Mouse (Mus musculus): ENCODE results near the gene Slc23a2.

The Slc23a2 gene

GRCm38 (mm10) chr2:132020420-132020819 lies 124.5 kb downstream of the Slc23a2 start:
- DNase-seq (ENCODE audit: low spot score) = no peak

- DNase-seq (ENCODE audit: low spot score) = no peak
Measured at GRCm38 (mm10) chr2:132019372-132019811, 125.5 kb downstream of the Slc23a2 start.

GRCm38 (mm10) chr2:132018156-132018555 lies 126.8 kb downstream of the Slc23a2 start:
- no peak for DNase-seq (ENCODE audit: low spot score)

GRCm38 (mm10) chr2:132017611-132018010 lies 127.3 kb downstream of the Slc23a2 start:
- peak; percentile 40 for DNase-seq (ENCODE audit: low spot score)

DNA sequence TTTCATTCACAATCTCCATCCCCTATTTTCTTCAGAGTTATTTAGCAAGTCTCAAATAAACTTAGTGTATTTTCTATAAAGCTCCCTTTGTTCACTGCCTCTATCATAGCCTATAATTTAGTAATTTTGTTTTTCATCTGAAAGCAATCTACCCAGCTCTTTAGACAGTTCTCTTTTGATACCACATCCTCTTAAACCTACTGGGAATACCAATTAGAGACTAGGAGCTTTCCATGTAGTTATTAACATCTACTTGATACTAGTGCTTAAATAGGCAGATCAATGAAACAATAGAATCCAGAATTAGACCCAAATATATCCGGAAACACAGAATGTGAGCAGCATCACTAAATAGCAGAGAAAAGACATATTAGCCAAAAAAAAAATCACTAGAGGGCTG lies 128.9 kb downstream of the Slc23a2 start:
- DNase-seq (ENCODE audit: low spot score) = no peak

- DNase-seq (ENCODE audit: low spot score) = no peak
Measured at GRCm38 (mm10) chr2:132013152-132013551, 131.8 kb downstream of the Slc23a2 start.

- DNase-seq (ENCODE audit: low spot score) = no peak
Measured at GRCm38 (mm10) chr2:132010781-132011180, 134.1 kb downstream of the Slc23a2 start.

DNA sequence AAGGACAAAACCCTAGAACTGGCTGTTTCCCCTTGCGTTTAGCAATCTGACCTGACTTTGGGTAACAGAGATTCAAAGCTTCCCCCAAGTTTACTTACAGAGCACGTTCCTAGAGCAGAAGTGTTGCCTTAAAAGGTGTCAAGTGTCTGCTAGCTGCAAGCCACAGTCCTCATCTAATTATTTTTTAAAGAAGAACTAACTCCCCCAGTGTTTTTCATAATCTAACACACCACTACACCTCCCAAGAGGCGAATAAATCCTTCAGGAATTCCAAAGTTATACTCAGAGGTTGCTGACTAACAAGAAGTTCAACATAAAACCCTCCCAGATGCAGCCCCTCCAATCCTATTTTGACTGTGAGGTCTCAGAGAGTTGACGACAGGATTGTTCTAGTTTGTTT lies 136.7 kb downstream of the Slc23a2 start:
- no peak for DNase-seq (ENCODE audit: low spot score)

GRCm38 (mm10) chr2:132007475-132007819 lies 137.5 kb downstream of the Slc23a2 start:
- DNase-seq (ENCODE audit: low spot score) = no peak

GRCm38 (mm10) chr2:132006561-132007474 lies 138.1 kb downstream of the Slc23a2 start:
- no peak for DNase-seq (ENCODE audit: low spot score)

GRCm38 (mm10) chr2:132005445-132005844 lies 139.5 kb downstream of the Slc23a2 start:
- no peak for DNase-seq (ENCODE audit: low spot score)

- no peak for DNase-seq (ENCODE audit: low spot score)
Measured at GRCm38 (mm10) chr2:132004495-132005136, 140.3 kb downstream of the Slc23a2 start.

DNA sequence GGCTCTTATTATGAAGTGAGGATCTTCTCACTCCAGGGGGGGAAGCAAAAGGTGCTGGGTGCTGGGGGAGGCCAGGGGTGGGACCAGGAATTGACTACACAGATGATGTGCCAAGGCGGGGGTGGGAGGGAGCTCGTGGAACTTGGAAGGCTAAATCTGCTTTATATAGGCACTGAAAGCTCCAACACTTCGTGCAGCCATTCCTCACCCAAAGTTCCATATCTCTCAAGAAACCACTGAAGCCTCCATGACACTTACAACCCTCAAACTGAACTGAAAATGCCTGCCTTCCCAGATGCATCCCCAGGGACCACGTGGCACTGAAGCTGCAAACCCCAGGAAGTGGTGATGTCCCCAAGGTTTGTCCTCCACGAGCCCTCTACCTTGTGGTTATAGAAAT lies 141.0 kb downstream of the Slc23a2 start:
- DNase-seq (ENCODE audit: low spot score) = no peak
